Mouse (Mus musculus) gastrocnemius, adult 2 months (tissue): ENCODE measurements around the gene Pkp2. TPM values are rescaled to one million over a fixed set of nuclear protein-coding genes. Genes with fewer than 3 reads are reported as not detected.

Experiments
- DNase-seq: peaks from one replicate; pipeline ENCODE4 v3.0.0; 2022
- H3K27ac ChIP-seq: fragments of 200-600 bp; 2 replicates; pipeline ENCODE4 v1.8.1; 2022; ENCODE audit warnings: mild to moderate bottlenecking
- H3K4me3 ChIP-seq: fragments of 200-600 bp; 2 replicates; pipeline ENCODE4 v1.8.1; 2022; ENCODE audit warnings: mild to moderate bottlenecking, moderate library complexity
- CTCF ChIP-seq: fragments of 200-600 bp; IDR thresholded peaks from 2 replicates; pipeline ENCODE4 v1.8.1; 2022; ENCODE audit warnings: antibody characterized with exemption, mild to moderate bottlenecking, moderate library complexity
- intact Hi-C: fragments of 180-260 bp; cut with DNase I; formaldehyde crosslinking; loops from one replicate; pipeline ENCODE4 v1.15.1; 2025
- total RNA-seq, 2 experiments: library from RNA; stranded (reverse); gene quantifications; 2 replicates each; pipeline ENCODE4 v1.2.3; 2021

The Pkp2 gene
- total RNA-seq, 2 experiments from 2014 or later, result 1.8 to 3.4 TPM

DNA sequence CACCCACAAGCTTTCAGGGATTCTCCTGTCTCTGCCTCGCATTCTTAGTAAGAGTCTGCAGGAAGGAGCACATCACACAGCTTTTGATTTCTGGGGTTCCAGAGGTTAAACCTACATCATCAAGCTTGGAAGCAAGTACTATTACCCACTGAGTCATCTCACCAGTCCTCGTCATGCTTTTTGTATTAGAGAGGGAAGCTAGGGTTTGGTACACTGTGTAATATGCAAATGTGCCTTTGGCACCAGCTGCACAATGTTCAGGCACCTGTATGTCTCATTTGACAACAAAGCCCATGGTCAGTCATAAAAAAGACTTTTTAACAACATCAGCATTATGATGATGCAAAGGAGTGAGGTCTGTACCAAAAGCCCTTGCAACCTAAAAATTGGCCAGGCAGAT is 25.2 kb downstream of the Pkp2 start:
- intact Hi-C loops, result no loop called here

DNA sequence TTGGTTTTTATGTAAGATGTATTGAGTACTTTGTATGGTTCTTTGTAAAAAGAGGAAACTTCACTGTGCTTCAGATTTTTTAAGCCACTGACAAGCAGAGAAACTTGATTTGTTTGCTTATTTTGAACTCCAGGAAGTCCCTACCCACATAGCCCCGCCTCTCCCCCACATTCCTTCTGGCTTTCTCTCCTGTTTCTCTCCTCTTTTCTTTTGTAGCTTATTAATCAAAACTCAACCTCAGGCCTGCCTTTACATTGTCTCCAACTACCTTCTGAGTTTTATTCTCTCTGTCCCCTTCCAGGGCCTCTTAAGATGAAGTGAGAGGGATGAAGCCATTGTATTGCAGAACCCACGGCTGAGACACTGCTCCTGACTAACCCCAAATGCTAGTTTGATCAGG is 31.6 kb downstream of the Pkp2 start:
- no peak for DNase-seq
- Histone ChIP-seq H3K4me3 (no peak overlapping the region), H3K27ac (no peak overlapping the region)
- TF ChIP-seq CTCF, result no peak
- intact Hi-C loops, result no loop called here

More for the DNA sequence above, 25.2 kb downstream of the Pkp2 start:
- no peak overlapping the region for H3K27ac ChIP-seq
- H3K4me3 ChIP-seq, result no peak overlapping the region
- TF ChIP-seq CTCF, result no peak
- no peak for DNase-seq

- no peak overlapping the region for H3K27ac ChIP-seq
- no peak for DNase-seq
- intact Hi-C loops, result no loop called here
- TF ChIP-seq CTCF, result no peak
- H3K4me3 ChIP-seq, result no peak overlapping the region
These were observed 37.4 kb downstream of the Pkp2 start for GRCm38 (mm10) chr16:16250470-16250869.

- intact Hi-C loops, result no loop called here
- peak; percentile 29 for DNase-seq
- no peak for TF ChIP-seq CTCF
- no peak overlapping the region for H3K27ac ChIP-seq
- no peak overlapping the region for H3K4me3 ChIP-seq
These were observed 40.4 kb downstream of the Pkp2 start for GRCm38 (mm10) chr16:16253326-16254074.

- no peak for TF ChIP-seq CTCF
- no peak overlapping the region for H3K27ac ChIP-seq
- no peak for DNase-seq
- no peak overlapping the region for H3K4me3 ChIP-seq
- intact Hi-C loops, result no loop called here
These were observed 42.1 kb downstream of the Pkp2 start for GRCm38 (mm10) chr16:16255217-16255616.

DNA sequence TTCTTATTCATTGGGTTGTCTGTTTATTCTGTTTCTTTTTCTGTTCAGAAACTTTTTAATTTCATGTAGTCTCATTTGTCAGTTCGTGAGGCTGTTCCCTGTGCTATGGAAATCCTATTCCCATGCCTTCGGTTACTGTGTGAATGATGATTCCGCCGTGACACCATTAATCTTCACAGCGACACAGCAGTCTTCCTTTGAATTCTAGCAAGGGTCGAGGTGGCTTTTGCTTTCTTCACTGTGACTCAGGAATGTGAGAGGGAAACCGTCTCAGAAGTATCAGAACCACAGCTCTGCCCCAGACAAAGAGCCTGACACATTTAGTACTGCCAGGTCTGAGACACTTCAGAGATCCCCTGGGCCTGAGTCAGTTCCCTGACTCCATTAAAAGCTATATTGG is 42.8 kb downstream of the Pkp2 start:
- no peak for DNase-seq
- intact Hi-C loops, result no loop called here
- Histone ChIP-seq H3K4me3 (no peak overlapping the region), H3K27ac (no peak overlapping the region)
- no peak for TF ChIP-seq CTCF

GRCm38 (mm10) chr16:16256672-16257071 is 43.6 kb downstream of the Pkp2 start:
- intact Hi-C loops, result no loop called here
- DNase-seq, result no peak

DNA sequence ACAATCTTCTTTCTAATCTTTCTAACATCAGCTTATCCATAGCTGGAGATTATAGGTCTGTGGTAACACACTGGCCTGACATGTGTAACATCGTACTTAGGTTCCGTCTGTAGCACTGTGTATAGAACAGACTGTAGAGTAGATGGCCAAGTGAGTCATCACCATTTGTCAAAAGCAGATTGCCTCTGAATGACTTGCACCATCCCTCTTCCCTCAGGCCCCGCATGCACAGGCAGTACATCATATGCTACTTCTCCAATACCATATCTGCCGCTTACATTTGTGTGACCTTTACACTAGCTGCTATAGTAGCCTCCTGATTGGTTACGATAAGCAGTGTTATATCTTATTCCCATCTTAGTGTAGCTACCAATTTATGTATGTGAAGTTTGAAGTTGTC is 47.8 kb downstream of the Pkp2 start:
- DNase-seq, result no peak
- Histone ChIP-seq H3K4me3 (no peak overlapping the region), H3K27ac (no peak overlapping the region)
- no peak for TF ChIP-seq CTCF
- intact Hi-C loops, result no loop called here

More at GRCm38 (mm10) chr16:16256672-16257071, 43.6 kb downstream of the Pkp2 start:
- no peak for TF ChIP-seq CTCF
- H3K4me3 ChIP-seq, result no peak overlapping the region
- no peak overlapping the region for H3K27ac ChIP-seq

DNA sequence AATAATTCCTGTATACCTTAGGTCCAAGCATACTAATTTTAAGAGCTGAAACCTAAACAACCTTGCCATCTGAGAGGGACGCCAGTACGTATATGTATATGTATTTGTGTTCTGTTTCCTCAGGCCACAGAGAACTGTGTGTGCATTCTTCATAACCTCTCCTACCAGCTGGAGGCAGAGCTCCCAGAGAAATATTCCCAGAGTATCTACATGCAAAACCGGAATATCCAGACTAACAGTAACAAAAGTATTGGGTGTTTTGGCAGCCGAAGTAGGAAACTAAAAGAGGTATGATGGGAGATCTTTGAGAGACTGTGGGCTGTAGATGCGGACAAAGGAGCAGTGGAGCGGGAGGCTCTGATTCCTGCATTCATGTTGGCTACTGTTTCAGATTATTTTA is 48.4 kb downstream of the Pkp2 start:
- no peak for TF ChIP-seq CTCF

GRCm38 (mm10) chr16:16262436-16262835 is 49.3 kb downstream of the Pkp2 start:
- Histone ChIP-seq H3K27ac (no peak overlapping the region), H3K4me3 (no peak overlapping the region)
- no peak for TF ChIP-seq CTCF
- DNase-seq, result no peak
- intact Hi-C loops, result no loop called here

More for the DNA sequence above, 48.4 kb downstream of the Pkp2 start:
- Histone ChIP-seq H3K4me3 (no peak overlapping the region), H3K27ac (no peak overlapping the region)
- DNase-seq, result no peak
- intact Hi-C loops, result no loop called here

DNA sequence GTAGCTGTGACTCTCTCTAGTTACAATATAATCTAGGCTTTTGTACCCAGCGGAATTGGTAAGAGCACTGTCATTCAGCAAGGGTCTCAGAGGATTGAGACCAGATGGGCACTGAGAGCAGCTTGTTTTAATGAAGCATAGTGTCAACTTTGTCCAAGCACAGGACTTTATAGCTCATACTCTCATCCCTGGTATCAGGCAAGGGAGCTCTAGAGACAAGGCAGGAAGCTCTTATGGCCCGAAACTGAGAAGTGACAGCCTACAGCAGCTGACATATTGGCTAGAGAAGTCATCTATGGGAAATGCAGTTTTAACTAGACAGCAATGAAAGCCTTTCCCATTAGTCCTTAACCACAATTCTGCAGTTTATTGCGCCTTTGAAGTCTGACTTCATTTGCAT is 59.9 kb downstream of the Pkp2 start:
- no peak for TF ChIP-seq CTCF
- no peak overlapping the region for H3K27ac ChIP-seq
- intact Hi-C loops, result no loop called here
- no peak overlapping the region for H3K4me3 ChIP-seq
- no peak for DNase-seq

DNA sequence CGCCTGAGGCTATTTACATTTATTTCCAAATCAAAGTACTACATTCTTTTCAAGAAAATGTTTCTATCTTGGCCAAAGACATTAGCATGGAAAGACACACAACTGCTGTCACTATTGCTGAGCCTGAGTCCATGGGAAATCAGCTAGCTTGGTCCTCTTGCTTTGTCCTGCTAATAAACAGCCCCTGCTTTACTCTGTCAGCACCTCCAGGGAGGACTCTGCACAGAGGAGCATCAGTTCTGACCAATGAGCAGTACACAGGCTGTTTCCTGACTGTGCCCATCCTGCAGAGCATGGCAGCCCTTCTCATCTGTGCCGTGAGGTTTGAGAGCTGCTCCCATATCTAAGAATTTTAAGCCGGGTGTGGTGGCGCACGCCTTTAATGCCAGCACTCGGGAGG is 60.6 kb downstream of the Pkp2 start:
- intact Hi-C loops, result no loop called here
- H3K27ac ChIP-seq, result no peak overlapping the region
- no peak for TF ChIP-seq CTCF
- no peak overlapping the region for H3K4me3 ChIP-seq
- DNase-seq, result no peak

DNA sequence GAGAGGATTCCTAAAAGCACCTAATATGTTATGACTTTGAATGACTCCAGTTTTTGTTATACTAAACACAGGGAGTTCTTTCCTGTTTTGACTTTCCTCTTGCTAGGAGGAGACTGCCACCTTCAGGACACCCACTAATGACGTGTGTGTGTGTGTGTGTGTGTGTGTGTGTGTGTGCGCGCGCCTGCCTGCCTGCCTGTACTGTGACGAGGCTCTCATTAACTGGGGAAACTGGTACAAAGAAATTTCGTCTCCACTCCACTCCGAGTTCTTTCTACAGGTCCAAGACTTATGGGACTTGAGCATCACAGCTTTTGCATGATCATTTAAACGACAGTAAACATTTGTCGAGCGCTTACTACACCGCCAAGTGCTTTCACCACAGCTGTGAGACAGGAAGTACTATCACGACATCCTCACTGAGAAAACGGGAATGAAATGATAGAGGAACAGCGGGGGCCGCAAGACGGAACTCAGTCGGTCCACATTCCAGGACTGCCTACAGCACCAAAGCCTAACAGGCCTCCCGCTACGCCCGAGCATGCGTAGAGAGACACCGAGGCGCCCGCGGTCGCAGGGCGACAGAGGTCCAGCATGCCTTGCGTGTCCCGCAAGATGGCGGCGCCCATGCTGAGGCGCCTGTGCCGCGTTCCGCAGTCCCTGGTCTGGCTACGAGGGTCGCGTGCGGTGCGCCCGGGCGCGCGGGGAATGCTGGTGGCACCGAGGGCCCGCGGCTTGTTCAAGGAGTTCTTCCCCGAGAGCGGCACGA is 89.4 kb downstream of the Pkp2 start, which contains the start of gene Yars2:
Gene Yars2 (plus strand): TSS at position 597 of the 769 bp plus-strand sequence.
- peak; percentile 57 for TF ChIP-seq CTCF
- H3K4me3 ChIP-seq, result peak within 1 kb of the TSS; percentile 93
- peak; percentile 95 for DNase-seq
- intact Hi-C loops, result loop anchor here (2.0 kb wide), 1 partner anchor 100 kb away; no protein-coding TSS in a partner anchor
- H3K27ac ChIP-seq, result peak within 1 kb of the TSS; percentile 97
